Mouse (Mus musculus) bone marrow, adult 2 months (tissue): ENCODE measurements around the gene Aco1.

Experiments
- CTCF ChIP-seq: fragments of 200-500 bp; IDR thresholded peaks from 2 replicates; pipeline ENCODE4 v1.5.1; 2011; ENCODE audit warnings: low read length, control low read depth; ENCODE audit not compliant: control insufficient read depth, insufficient read depth
- POLR2A ChIP-seq: fragments of 200-500 bp; IDR thresholded peaks from 2 replicates; pipeline ENCODE4 v1.6.1; 2011; ENCODE audit warnings: low read depth, mild to moderate bottlenecking, control low read depth, low read length, borderline replicate concordance; ENCODE audit not compliant: control insufficient read depth

DNA sequence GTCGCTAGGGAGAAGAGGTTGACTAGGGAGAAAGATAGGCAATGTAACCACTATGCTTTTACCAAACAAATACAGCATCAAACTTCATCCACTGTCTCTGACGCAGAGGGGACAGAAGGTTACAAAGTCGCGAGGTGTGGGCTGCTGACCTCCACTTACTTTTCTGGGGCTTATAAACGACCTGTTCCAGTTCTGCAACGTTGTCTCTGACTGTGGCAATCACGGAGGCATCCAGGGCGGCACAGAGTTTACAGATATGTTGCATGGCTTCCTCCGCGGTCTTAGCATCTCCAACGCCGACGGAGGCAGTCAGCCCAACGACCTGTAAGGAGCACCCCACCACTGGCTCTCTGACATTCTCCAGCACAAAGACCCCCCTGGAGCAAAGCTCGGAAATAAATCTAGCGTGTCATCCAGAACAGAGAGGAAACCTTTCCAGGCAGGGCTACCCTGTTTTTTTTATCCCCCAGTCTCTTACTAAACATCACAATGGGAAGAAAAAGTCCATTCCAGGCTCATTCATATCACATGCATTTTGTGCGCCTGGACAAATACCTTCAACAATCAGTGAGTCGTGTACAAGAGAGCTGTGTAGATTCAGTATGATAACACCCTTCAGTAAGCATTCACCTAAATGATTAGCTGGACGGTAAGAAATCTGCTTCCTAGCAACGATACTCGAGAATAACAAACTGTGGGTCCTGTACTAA, 79.2 kb downstream of the Aco1 start:
- TF ChIP-seq POLR2A (no peak), CTCF (no peak)
